Mouse (Mus musculus) mouse embryonic stem cell (cell line): ENCODE measurements around the gene Cmtm5.
"Not testable (repeated sequence)": the region's sequence is repeated elsewhere in the genome, so short reads cannot be mapped to it uniquely, and the experiment has no call there.

ENCODE experiments used
- in situ Hi-C, 2 experiments: fragments of 300-500 bp; cut with MboI; formaldehyde crosslinking; loops; 1 replicate in 1 of 2; 3 replicates in 1 of 2; pipeline ENCODE4 v1.14.3; 2019 to 2020; ENCODE audit warnings: low sequenced_read_pairs in 2 of 2, low pct_unique_long_range_greater_than_20kb in 1 of 2, mixed read lengths in 1 of 2; ENCODE audit not compliant: unreplicated experiment in 1 of 2

Cmtm5 gene

DNA sequence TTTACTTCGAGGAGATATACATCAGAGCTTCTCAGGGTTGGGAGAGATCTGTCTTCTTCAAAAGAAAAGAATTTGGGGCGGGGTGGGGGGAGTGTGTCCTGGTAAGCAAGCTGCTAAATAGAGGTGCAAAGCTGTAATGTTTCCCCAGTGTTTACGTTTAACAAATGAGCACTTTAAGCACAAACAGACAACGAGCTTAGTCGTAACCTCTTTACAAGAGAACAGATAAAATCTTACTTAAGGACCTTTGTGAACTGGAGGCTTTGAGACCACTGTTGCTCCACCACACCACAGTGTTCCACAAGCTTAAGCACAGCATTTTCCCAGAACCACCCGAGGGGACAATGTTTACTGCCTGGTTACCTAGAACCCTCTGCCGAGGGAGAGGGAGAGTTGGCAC lies 8.8 kb upstream of the Cmtm5 start:
- in situ Hi-C loops = no loop called here

DNA sequence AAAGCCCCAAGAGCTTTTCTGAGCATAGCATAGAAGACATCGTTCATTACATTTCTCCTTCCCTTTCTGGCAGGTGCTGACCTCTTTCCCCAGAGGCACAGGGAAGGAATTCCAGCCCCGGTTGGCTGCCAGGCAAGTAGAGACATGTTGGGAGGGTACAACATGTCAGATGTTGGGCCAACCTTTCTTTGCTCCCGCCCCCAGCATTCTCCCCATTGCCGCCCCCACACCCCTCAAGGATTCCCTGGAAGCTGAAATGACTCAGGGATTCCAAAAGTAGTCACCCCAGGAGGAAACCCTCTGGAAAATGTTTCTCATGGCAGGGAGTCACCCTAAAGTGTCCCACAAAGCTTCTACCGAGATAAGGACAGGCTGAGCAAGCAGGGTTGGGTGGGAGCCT lies 6.3 kb upstream of the Cmtm5 start:
- in situ Hi-C loops = no loop called here

- in situ Hi-C loops = no loop called here
Observed at GRCm38 (mm10) chr14:54930431-54930830, 5.6 kb upstream of the Cmtm5 start.

GRCm38 (mm10) chr14:54932645-54933150 lies 3.4 kb upstream of the Cmtm5 start, which contains the start of gene Il25:
Il25 (plus strand) TSS chr14:54932695.
- in situ Hi-C loops = no loop called here

- in situ Hi-C loops = no loop called here
Observed at GRCm38 (mm10) chr14:54936831-54937160, 735 bp downstream of the Cmtm5 start.

GRCm38 (mm10) chr14:54937361-54938182 lies 1.5 kb downstream of the Cmtm5 start:
- in situ Hi-C loops = no loop called here

- in situ Hi-C loops = no loop called here
Observed at GRCm38 (mm10) chr14:54938431-54939219, 2.6 kb downstream of the Cmtm5 start.

- in situ Hi-C loops = no loop called here
Observed at GRCm38 (mm10) chr14:54939434-54940175, 3.5 kb downstream of the Cmtm5 start.

GRCm38 (mm10) chr14:54940176-54940530 lies 4.1 kb downstream of the Cmtm5 start:
- in situ Hi-C loops = no loop called here

- in situ Hi-C loops = no loop called here
Observed at GRCm38 (mm10) chr14:54941024-54941978, 5.2 kb downstream of the Cmtm5 start.

DNA sequence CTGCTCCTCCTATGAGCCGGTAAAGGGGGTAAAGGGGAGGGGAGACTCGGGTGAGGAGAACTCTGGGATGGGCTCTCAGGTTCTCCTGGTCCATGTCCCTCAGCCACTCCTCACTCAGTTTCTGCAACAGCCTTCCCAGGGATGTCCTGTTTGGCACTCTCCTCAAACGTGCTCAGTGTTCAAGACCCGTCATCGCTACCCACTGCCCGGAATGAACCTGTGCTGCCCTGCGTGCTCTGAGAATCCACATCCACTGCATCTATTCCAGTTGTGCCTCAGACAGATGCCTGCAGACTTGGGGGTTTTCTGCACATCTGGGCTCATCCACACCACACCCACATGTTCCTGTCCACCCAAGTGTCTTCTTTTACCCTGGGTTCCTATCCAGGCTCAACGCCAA lies 6.4 kb downstream of the Cmtm5 start:
- in situ Hi-C loops = no loop called here

DNA sequence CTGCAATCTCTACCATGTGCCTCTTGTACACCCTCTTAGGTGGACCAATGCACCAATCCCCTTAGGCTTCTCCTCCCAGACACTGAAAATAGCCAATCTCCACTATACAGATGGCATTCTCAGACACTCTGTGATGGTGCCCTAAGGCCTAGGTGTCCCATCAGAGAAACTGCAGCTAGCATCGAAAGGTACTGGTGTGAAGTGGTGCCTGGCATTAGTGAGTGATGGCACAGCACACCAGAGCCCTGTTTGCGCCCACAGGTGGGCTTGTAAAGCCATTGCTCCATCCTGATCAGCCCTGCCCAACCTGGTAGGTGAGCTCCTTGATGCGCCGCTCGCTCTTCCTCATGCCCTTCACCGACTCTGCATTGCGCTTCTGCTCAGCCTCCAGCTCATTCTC lies 7.9 kb downstream of the Cmtm5 start:
- in situ Hi-C loops = no loop called here

GRCm38 (mm10) chr14:54944939-54945338 lies 8.9 kb downstream of the Cmtm5 start:
- in situ Hi-C loops = no loop called here

- in situ Hi-C loops = no loop called here
Observed at GRCm38 (mm10) chr14:54945975-54946704, 10.1 kb downstream of the Cmtm5 start.

GRCm38 (mm10) chr14:54947008-54947407 lies 10.9 kb downstream of the Cmtm5 start:
- in situ Hi-C loops = not testable (repeated sequence)

- in situ Hi-C loops = no loop called here
Observed at GRCm38 (mm10) chr14:54948781-54949180, 12.7 kb downstream of the Cmtm5 start.

- in situ Hi-C loops = no loop called here
Observed at GRCm38 (mm10) chr14:54950493-54950892, 14.4 kb downstream of the Cmtm5 start.
